Mouse (Mus musculus): ENCODE results near the gene P4ha1.

P4ha1 gene

GRCm38 (mm10) chr10:59323488-59324161, 529 bp downstream of the P4ha1 start:
- no peak for DNase-seq (ENCODE audit: extremely low spot score, low spot score)

GRCm38 (mm10) chr10:59324311-59325165, 1.4 kb downstream of the P4ha1 start:
- no peak for DNase-seq (ENCODE audit: extremely low spot score, low spot score)

- DNase-seq (ENCODE audit: extremely low spot score, low spot score) = no peak
These were observed 3.7 kb downstream of the P4ha1 start for GRCm38 (mm10) chr10:59326612-59327315.

GRCm38 (mm10) chr10:59327316-59327710, 4.2 kb downstream of the P4ha1 start:
- DNase-seq (ENCODE audit: extremely low spot score, low spot score) = no peak

- no peak for DNase-seq (ENCODE audit: extremely low spot score, low spot score)
These were observed 8.6 kb downstream of the P4ha1 start for GRCm38 (mm10) chr10:59331546-59332256.

- DNase-seq (ENCODE audit: extremely low spot score, low spot score) = no peak
These were observed 10.3 kb downstream of the P4ha1 start for GRCm38 (mm10) chr10:59333400-59333799.

- no peak for DNase-seq (ENCODE audit: extremely low spot score, low spot score)
These were observed 12.1 kb downstream of the P4ha1 start for GRCm38 (mm10) chr10:59334899-59335798.

GRCm38 (mm10) chr10:59336124-59336523, 13.0 kb downstream of the P4ha1 start:
- no peak for DNase-seq (ENCODE audit: extremely low spot score, low spot score)

- no peak for DNase-seq (ENCODE audit: extremely low spot score, low spot score)
These were observed 23.5 kb downstream of the P4ha1 start for GRCm38 (mm10) chr10:59346560-59346959.

- DNase-seq (ENCODE audit: extremely low spot score, low spot score) = no peak
These were observed 25.1 kb downstream of the P4ha1 start for GRCm38 (mm10) chr10:59348200-59348599.

GRCm38 (mm10) chr10:59349536-59349935, 26.4 kb downstream of the P4ha1 start:
- DNase-seq (ENCODE audit: extremely low spot score, low spot score) = no peak

- no peak for DNase-seq (ENCODE audit: extremely low spot score, low spot score)
These were observed 30.0 kb downstream of the P4ha1 start for GRCm38 (mm10) chr10:59353065-59353464.

GRCm38 (mm10) chr10:59354120-59354519, 31.0 kb downstream of the P4ha1 start:
- no peak for DNase-seq (ENCODE audit: extremely low spot score, low spot score)

- DNase-seq (ENCODE audit: extremely low spot score, low spot score) = no peak
These were observed 31.9 kb downstream of the P4ha1 start for GRCm38 (mm10) chr10:59355020-59355419.

- DNase-seq (ENCODE audit: extremely low spot score, low spot score) = no peak
These were observed 35.6 kb downstream of the P4ha1 start for GRCm38 (mm10) chr10:59358744-59359143.

- DNase-seq (ENCODE audit: extremely low spot score, low spot score) = no peak
These were observed 40.1 kb downstream of the P4ha1 start for GRCm38 (mm10) chr10:59363208-59363607.

GRCm38 (mm10) chr10:59364551-59364950, 41.5 kb downstream of the P4ha1 start:
- DNase-seq (ENCODE audit: extremely low spot score, low spot score) = no peak

GRCm38 (mm10) chr10:59365804-59366589, 42.9 kb downstream of the P4ha1 start:
- DNase-seq (ENCODE audit: extremely low spot score, low spot score) = no peak

GRCm38 (mm10) chr10:59366746-59367145, 43.6 kb downstream of the P4ha1 start:
- no peak for DNase-seq (ENCODE audit: extremely low spot score, low spot score)

GRCm38 (mm10) chr10:59367206-59367605, 44.1 kb downstream of the P4ha1 start:
- DNase-seq (ENCODE audit: extremely low spot score, low spot score) = no peak

Measured in neural tube, embryonic 10.5 days (tissue).